Mouse (Mus musculus): ENCODE measurements around the gene Prss41.

DNA sequence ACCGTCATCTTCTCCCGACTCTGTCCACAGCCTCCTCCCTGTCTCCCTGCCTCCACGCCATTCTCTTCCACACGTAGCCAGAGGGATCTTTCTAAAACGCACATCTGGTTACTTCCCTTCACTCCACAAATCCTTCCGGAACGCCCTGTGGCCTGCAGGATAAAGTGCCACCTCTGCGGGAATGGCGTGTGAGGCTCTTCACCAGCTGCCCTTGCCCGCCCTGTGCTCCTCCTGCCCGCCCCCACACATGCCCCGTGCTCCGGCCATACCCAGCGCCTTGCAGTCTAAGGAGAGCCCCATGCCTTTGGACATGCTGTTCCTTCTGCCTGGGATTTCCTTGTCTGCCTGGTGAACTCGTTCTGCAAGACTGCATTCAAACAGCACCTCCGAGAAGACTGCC is 21.0 kb downstream of the Prss41 start:
- TF ChIP-seq CTCF (IDR thresholded peaks at IDR 0.05; ENCODE audit: low read depth, low read length), result no peak
- TF ChIP-seq POLR2A (IDR thresholded peaks at IDR 0.05; ENCODE audit: insufficient read depth, low read length), result no peak

All from ES-Bruce4 (cell line).